Mouse (Mus musculus) liver, adult 2 months (tissue): ENCODE data around the gene Tspan8.

Experiments
- CTCF ChIP-seq: fragments of 200-500 bp; IDR thresholded peaks from 2 replicates; pipeline ENCODE4 v1.5.1; 2011; ENCODE audit warnings: low read depth, low read length, control low read depth
- POLR2A ChIP-seq: fragments of 200-500 bp; IDR thresholded peaks from 2 replicates; pipeline ENCODE4 v1.6.1; 2011; ENCODE audit warnings: low read length, control low read depth; ENCODE audit not compliant: insufficient read depth; ENCODE audit errors: extremely low read depth

- TF ChIP-seq CTCF, result no peak
- no peak for TF ChIP-seq POLR2A
These were observed 80.6 kb downstream of the Tspan8 start for GRCm38 (mm10) chr10:115897235-115897634.
